Mouse (Mus musculus) stomach, postnatal 0 days (tissue): Measurements from ENCODE around the gene Nmt1. TPM values are rescaled to one million over a fixed set of nuclear protein-coding genes. Genes with fewer than 3 reads are reported as not detected.

Experiments used
- ATAC-seq: fragments of 200-750 bp; cut with Nextera tagmentation; 2 replicates; pipeline ENCODE4 v1.8.0; 2017; ENCODE audit not compliant: low FRiP score, low TSS enrichment
- DNase-seq: peaks from one replicate; pipeline ENCODE4 v3.0.0-alpha.2; 2016; ENCODE audit warnings: low spot score
- H3K27ac ChIP-seq: fragments of 300-500 bp; sonication (generic); replicated peaks from 2 replicates; pipeline ENCODE4 v1.5.1; 2014; ENCODE audit warnings: mild to moderate bottlenecking, control low read depth
- H3K27me3 ChIP-seq: fragments of 300-500 bp; sonication (generic); 2 replicates; pipeline ENCODE4 v1.6.1; 2014; ENCODE audit warnings: low read length; ENCODE audit not compliant: control insufficient read depth, insufficient read depth
- H3K36me3 ChIP-seq: fragments of 300-500 bp; sonication (generic); 2 replicates; pipeline ENCODE4 v1.6.1; 2014; ENCODE audit warnings: low read length, mixed read lengths; ENCODE audit not compliant: control insufficient read depth, insufficient read depth
- H3K4me1 ChIP-seq: fragments of 300-500 bp; sonication (generic); replicated peaks from 2 replicates; pipeline ENCODE4 v1.6.1; 2014; ENCODE audit warnings: antibody characterized with exemption; ENCODE audit not compliant: control insufficient read depth, insufficient read depth
- H3K4me2 ChIP-seq: fragments of 300-500 bp; sonication (generic); replicated peaks from 2 replicates; pipeline ENCODE4 v1.6.1; 2014; ENCODE audit warnings: low read depth, mild to moderate bottlenecking, control low read depth, moderate library complexity
- H3K4me3 ChIP-seq: fragments of 300-500 bp; sonication (generic); 2 replicates; pipeline ENCODE4 v1.5.1; 2014; ENCODE audit warnings: low read depth, low read length, control low read depth
- H3K9ac ChIP-seq: fragments of 300-500 bp; sonication (generic); 2 replicates; pipeline ENCODE4 v1.6.1; 2014; ENCODE audit warnings: mild to moderate bottlenecking, low read length, control low read depth, mixed read lengths
- H3K9me3 ChIP-seq: fragments of 300-500 bp; sonication (generic); 2 replicates; pipeline ENCODE4 v1.6.1; 2016; ENCODE audit warnings: low read length; ENCODE audit not compliant: control insufficient read depth
- CTCF ChIP-seq: IDR thresholded peaks from 2 replicates; pipeline ENCODE4 v1.5.1; 2016; ENCODE audit warnings: antibody characterized with exemption, low read depth, mild to moderate bottlenecking, moderate library complexity
- EP300 ChIP-seq: optimal IDR thresholded peaks from 2 replicates; pipeline ENCODE3; 2016; ENCODE audit warnings: antibody characterized with exemption
- WGBS: fragments of 180-500 bp; shearing (Covaris S2); extraction: QIAGEN DNeasy Blood & Tissue Kit; methylation state at CpG from one replicate; pipeline ENCODE4 v1.1.7; 2014; 5-methylcytosine and 5-hydroxymethylcytosine counted together
- polyA plus RNA-seq: library from polyadenylated mRNA; unstranded; fragments of >200 nt; fragmentation: Nextera tagmentation; extraction: Ambion mirVana; gene quantifications from 2 replicates; pipeline ENCODE4 v1.2.1, GENCODE M21; 2015

Gene Nmt1
- polyA plus RNA-seq, 1 experiment from 2014 or later: 52.3 TPM

DNA sequence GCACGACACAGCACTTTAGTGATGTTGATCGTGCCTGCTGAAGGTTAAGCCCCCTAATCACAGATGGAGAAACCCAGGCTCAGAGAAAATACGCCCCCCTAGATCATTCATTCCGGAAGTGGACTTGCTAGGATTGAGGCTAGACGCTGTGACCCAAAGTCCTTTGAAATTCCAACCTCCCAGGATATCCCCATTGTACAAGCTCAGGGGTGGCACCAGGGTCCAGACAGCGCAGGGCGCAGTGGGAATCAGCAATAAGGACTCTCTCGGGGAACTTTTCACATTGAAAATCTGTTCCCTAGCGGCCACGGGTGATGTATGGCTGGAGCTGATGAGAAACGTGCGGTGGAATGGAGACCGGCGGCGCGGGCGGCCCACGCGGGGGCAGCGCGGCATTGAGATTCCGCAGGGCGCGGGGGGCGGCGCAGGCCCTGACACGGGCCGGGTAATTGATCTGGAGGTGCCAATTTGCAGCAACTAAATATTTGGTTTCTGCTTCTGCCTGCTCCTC is 38.3 kb upstream of the Nmt1 start:
- H3K27me3 ChIP-seq: no peaks in the 10 kb centered on the region
- WGBS: 14% methylated on average over 28 of the region's 28 CpGs
- peak overlapping the region; percentile 53 for H3K9ac ChIP-seq

DNA sequence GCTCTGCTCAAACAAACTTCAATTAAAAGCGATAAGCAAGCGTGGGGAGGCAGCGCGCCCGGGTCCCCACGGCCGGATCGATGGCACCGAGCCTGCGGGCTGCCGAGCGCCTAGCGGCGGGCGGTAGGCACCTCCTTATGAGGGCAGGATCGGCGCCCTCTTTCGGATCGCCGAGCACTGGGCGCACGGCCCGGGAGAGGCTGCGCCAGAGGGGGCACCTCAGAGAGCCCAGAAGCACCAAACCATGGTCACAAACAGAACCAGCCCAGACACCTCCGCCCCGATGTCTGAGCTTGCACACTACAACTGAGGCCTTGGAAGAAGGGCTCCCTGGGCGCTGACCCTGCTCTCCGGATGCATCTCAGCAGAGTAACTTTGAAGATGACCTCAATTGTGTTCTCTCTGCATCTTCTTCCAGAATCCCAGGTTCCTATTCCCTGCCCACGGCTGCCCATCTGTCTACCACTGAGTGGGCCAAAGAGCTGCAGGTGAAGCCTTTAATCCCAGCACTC is 37.8 kb upstream of the Nmt1 start:
- peak overlapping the region; percentile 53 for H3K9ac ChIP-seq
- H3K9me3 ChIP-seq: no peaks in the 10 kb centered on the region
- H3K4me2 ChIP-seq: peak overlapping the region; percentile 71
- peak overlapping the region; percentile 42 for H3K4me3 ChIP-seq
- no peak for ATAC-seq
- no peak overlapping the region for H3K27ac ChIP-seq
- TF ChIP-seq EP300 (no peak), CTCF (peak; percentile 66)
- H3K4me1 ChIP-seq: no peaks in the 10 kb centered on the region
- no peaks in the 10 kb centered on the region for H3K27me3 ChIP-seq
- peak; percentile 48 for DNase-seq
- 5% methylated on average over 27 of the region's 29 CpGs for WGBS
- H3K36me3 ChIP-seq: peaks cover 5% of the 10 kb centered on the region

More for the DNA sequence above, 38.3 kb upstream of the Nmt1 start:
- peaks cover 5% of the 10 kb centered on the region for H3K36me3 ChIP-seq
- H3K9me3 ChIP-seq: no peaks in the 10 kb centered on the region
- no peaks in the 10 kb centered on the region for H3K4me1 ChIP-seq
- TF ChIP-seq EP300: no peak
- TF ChIP-seq CTCF: no peak
- peak overlapping the region; percentile 42 for H3K4me3 ChIP-seq
- H3K4me2 ChIP-seq: peak overlapping the region; percentile 71
- no peak overlapping the region for H3K27ac ChIP-seq
- ATAC-seq (no peak), DNase-seq (no peak)

DNA sequence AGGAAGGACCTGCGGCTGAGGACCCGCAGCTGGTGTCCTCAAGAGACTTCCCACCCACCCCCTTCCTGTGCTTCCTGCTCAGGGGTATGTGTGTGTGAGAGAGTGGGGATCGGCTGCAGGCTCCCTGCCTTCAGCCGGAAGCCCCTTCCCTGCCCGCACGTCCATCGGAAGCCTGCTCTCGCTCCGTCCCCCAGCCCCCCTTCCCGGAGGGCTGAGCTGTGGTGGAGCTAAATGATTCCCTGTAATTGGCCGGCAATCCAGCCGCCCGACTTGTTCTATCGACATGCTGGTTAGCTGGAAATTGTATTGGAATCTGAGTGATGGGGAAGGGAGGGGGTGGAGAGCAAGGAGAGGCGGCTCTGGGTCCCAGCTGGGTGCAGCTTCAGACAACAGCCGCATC is 36.3 kb upstream of the Nmt1 start:
- H3K4me2 ChIP-seq: peak overlapping the region; percentile 39
- no peak overlapping the region for H3K4me3 ChIP-seq
- WGBS: 6% methylated on average over 16 of the region's 16 CpGs
- no peaks in the 10 kb centered on the region for H3K27me3 ChIP-seq
- ATAC-seq (no peak), DNase-seq (no peak)
- no peaks in the 10 kb centered on the region for H3K9me3 ChIP-seq
- TF ChIP-seq CTCF (no peak), EP300 (no peak)
- peaks cover 8% of the 10 kb centered on the region for H3K36me3 ChIP-seq
- no peak overlapping the region for H3K27ac ChIP-seq
- no peaks in the 10 kb centered on the region for H3K4me1 ChIP-seq
- peak overlapping the region; percentile 18; the same call in 1 of the 2 replicates for H3K9ac ChIP-seq

DNA sequence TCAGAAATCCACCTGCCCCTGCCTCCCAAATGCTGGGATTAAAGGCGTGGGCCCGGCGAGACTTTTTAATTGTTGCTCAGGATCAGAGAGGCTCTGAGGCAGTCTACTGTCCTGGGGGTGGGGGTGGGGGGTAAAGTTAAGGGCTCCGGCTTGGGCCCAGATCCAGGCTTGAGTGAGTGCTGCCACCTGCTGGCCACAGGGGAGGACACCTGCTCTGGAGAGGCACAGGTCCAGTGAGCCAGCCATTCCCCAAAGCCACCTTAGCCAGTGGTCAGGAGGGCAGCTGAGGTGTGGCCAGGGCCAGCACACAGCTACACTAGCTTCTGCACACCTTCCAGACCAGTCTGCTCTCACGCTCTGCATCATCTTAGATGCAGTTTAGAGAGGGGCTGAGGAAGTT is 35.0 kb upstream of the Nmt1 start:
- no peak for TF ChIP-seq EP300
- TF ChIP-seq CTCF: peak; percentile 91
- no peak overlapping the region for H3K27ac ChIP-seq
- DNase-seq (peak; percentile 82), ATAC-seq (0 out of 2 replicates have a peak, but pooled peaks have one; percentile 45)
- no peaks in the 10 kb centered on the region for H3K27me3 ChIP-seq
- H3K9me3 ChIP-seq: no peaks in the 10 kb centered on the region
- H3K4me3 ChIP-seq: no peak overlapping the region
- no peaks in the 10 kb centered on the region for H3K4me1 ChIP-seq
- no peak overlapping the region for H3K4me2 ChIP-seq
- H3K9ac ChIP-seq: no peak overlapping the region
- 11% methylated on average over 5 of the region's 5 CpGs for WGBS
- H3K36me3 ChIP-seq: peaks cover 8% of the 10 kb centered on the region

DNA sequence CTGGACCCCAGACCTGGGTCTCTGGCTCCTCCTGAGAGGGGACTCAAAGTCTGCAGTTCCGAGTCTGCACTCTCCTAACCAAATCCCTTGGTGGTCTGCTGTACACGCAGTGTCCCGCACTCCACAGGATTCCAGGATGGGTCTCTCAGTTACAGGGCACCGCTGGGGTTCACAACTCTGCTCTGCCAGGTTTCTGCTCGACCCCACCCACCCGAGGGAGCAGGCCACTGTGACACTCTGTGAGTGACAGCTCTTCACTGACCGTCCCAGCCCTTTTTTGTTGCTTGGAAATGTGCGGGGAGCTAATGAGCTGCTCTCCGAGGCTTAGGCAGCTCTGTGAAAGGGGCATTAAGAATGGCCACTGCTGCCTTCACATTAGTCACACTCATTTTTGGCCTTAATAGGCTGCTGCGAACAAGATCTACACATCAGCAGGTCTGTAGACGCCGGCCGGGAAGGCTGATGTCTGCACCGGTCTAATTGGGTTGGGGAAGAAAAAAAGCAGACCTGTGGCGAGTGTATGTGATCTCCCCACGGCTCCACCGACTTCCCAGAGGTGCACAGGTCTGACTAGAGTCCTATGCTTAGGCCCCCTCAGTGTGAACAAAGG is 34.5 kb upstream of the Nmt1 start:
- TF ChIP-seq CTCF: no peak
- TF ChIP-seq EP300: no peak
- 62% methylated on average over 17 of the region's 17 CpGs for WGBS
- DNase-seq (no peak), ATAC-seq (no peak)
- H3K4me1 ChIP-seq: no peaks in the 10 kb centered on the region
- no peak overlapping the region for H3K27ac ChIP-seq
- no peak overlapping the region for H3K4me2 ChIP-seq
- no peaks in the 10 kb centered on the region for H3K27me3 ChIP-seq
- no peaks in the 10 kb centered on the region for H3K9me3 ChIP-seq
- no peak overlapping the region for H3K4me3 ChIP-seq
- peaks cover 8% of the 10 kb centered on the region for H3K36me3 ChIP-seq
- H3K9ac ChIP-seq: no peak overlapping the region

DNA sequence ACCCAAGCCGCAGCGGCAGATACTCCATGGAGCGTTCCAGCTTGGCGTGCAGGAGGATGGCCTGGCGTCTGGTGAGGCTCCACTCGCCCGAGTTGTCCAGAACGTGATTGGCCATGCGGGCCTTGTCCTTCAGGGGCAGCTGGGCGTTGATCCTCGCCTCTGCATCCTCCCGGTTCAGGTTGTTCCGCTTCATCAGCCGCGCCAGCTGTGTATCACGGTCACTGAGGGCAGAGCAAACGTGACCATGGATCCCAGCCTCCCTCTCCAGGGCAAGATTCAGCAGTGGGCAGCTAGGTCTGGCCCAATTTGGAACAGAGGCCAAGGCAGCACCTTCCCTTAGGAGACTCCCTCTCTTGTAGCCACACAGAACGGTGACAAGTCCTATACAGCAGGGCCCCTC is 33.0 kb upstream of the Nmt1 start:
- no peak overlapping the region for H3K4me2 ChIP-seq
- H3K4me3 ChIP-seq: no peak overlapping the region
- H3K27me3 ChIP-seq: no peaks in the 10 kb centered on the region
- TF ChIP-seq EP300 (no peak), CTCF (no peak)
- ATAC-seq (no peak), DNase-seq (no peak)
- no peaks in the 10 kb centered on the region for H3K4me1 ChIP-seq
- 90% methylated on average over 18 of the region's 18 CpGs for WGBS
- H3K9ac ChIP-seq: no peak overlapping the region
- peaks cover 11% of the 10 kb centered on the region for H3K36me3 ChIP-seq
- no peaks in the 10 kb centered on the region for H3K9me3 ChIP-seq
- H3K27ac ChIP-seq: no peak overlapping the region
